Mouse (Mus musculus): ENCODE measurements around the gene Mdn1.
A peak's percentile ranks its signal among the peaks of the same experiment; 100 is the strongest.

The Mdn1 gene

GRCm38 (mm10) chr4:32787110-32787509 lies 130.2 kb downstream of the Mdn1 start:
- no peak for DNase-seq (ENCODE audit: low read depth, low spot score)

GRCm38 (mm10) chr4:32789020-32789419 lies 132.1 kb downstream of the Mdn1 start:
- no peak for DNase-seq (ENCODE audit: low read depth, low spot score)

- no peak for DNase-seq (ENCODE audit: low read depth, low spot score)
Observed at GRCm38 (mm10) chr4:32798976-32799375, 142.1 kb downstream of the Mdn1 start.

- peak; percentile 87 for DNase-seq (ENCODE audit: low read depth, low spot score)
Observed at GRCm38 (mm10) chr4:32799966-32800576, 143.2 kb downstream of the Mdn1 start, which contains the start of gene Lyrm2. Gene Lyrm2, plus strand, starts transcription at chr4:32800253.

- DNase-seq (ENCODE audit: low read depth, low spot score) = no peak
Observed at GRCm38 (mm10) chr4:32800577-32801170, 143.8 kb downstream of the Mdn1 start.

- DNase-seq (ENCODE audit: low read depth, low spot score) = no peak
Observed at GRCm38 (mm10) chr4:32817478-32817877, 160.6 kb downstream of the Mdn1 start.

- no peak for DNase-seq (ENCODE audit: low read depth, low spot score)
Observed at GRCm38 (mm10) chr4:32820676-32821075, 163.8 kb downstream of the Mdn1 start.

GRCm38 (mm10) chr4:32824254-32824653 lies 167.3 kb downstream of the Mdn1 start:
- DNase-seq (ENCODE audit: low read depth, low spot score) = no peak

Data from CD4-positive helper T cell, adult 2 months (primary cell).